Mouse (Mus musculus): ENCODE measurements at regions not wholly inside any gene's neighbourhood (a gene's known extent, or its start where the extent isn't known, plus 50 kb on each side); places are given as distances from the start of the nearest gene placed in this dataset.

GRCm38 (mm10) chr1:185648128-185648527, 193.5 kb downstream of the Slc30a10 start:
- TF ChIP-seq CTCF (IDR thresholded peaks at IDR 0.05; ENCODE audit: low read depth): no peak
- no peak for TF ChIP-seq EP300 (IDR thresholded peaks at IDR 0.05; ENCODE audit: low read depth)
